Mouse (Mus musculus) neural tube, embryonic 14.5 days (tissue): ENCODE measurements around the gene Hyal2. TPM values are rescaled to one million over a fixed set of nuclear protein-coding genes. Genes with fewer than 3 reads are reported as not detected.

Source experiments
- ATAC-seq: fragments of 200-750 bp; cut with Nextera tagmentation; 2 replicates; pipeline ENCODE4 v1.8.0; 2017; ENCODE audit warnings: low read depth, mild to moderate bottlenecking, moderate TSS enrichment, moderate library complexity
- H3K27ac ChIP-seq: fragments of 300-500 bp; sonication (generic); 2 replicates; pipeline ENCODE4 v1.5.1; 2014; ENCODE audit warnings: low read depth, mild to moderate bottlenecking, control low read depth, low read length, moderate library complexity, mixed read lengths
- H3K27me3 ChIP-seq: fragments of 300-500 bp; sonication (generic); 2 replicates; pipeline ENCODE4 v1.6.1; 2014; ENCODE audit warnings: low read length; ENCODE audit not compliant: control insufficient read depth, insufficient read depth
- H3K36me3 ChIP-seq: fragments of 300-500 bp; sonication (generic); 2 replicates; pipeline ENCODE4 v1.6.1; 2014; ENCODE audit warnings: low read length, mixed read lengths; ENCODE audit not compliant: control insufficient read depth, insufficient read depth
- H3K4me1 ChIP-seq: fragments of 300-500 bp; sonication (generic); 2 replicates; pipeline ENCODE4 v1.6.1; 2014; ENCODE audit warnings: low read length; ENCODE audit not compliant: control insufficient read depth, insufficient read depth
- H3K4me2 ChIP-seq: fragments of 300-500 bp; sonication (generic); 2 replicates; pipeline ENCODE4 v1.6.1; 2014; ENCODE audit warnings: mild to moderate bottlenecking, low read depth, low read length, control low read depth
- H3K4me3 ChIP-seq: fragments of 300-500 bp; sonication (generic); 2 replicates; pipeline ENCODE4 v1.5.1; 2014; ENCODE audit warnings: low read depth, low read length, control low read depth, mixed read lengths
- H3K9ac ChIP-seq: fragments of 300-500 bp; sonication (generic); replicated peaks from 2 replicates; pipeline ENCODE4 v1.6.1; 2014; ENCODE audit warnings: low read depth, mild to moderate bottlenecking, control low read depth, low read length, mixed read lengths
- H3K9me3 ChIP-seq: fragments of 300-500 bp; sonication (generic); 2 replicates; pipeline ENCODE4 v1.6.1; 2016; ENCODE audit warnings: low read length; ENCODE audit not compliant: control insufficient read depth
- WGBS: fragments of 180-500 bp; shearing (Covaris S2); extraction: QIAGEN DNeasy Blood & Tissue Kit; methylation state at CpG from one replicate; pipeline ENCODE4 v1.1.7; 2014; 5-methylcytosine and 5-hydroxymethylcytosine counted together
- polyA plus RNA-seq: library from polyadenylated mRNA; unstranded; fragments of >200 nt; fragmentation: Nextera tagmentation; extraction: Ambion mirVana; gene quantifications from 2 replicates; pipeline ENCODE4 v1.2.1, GENCODE M21; 2014

The Hyal2 gene
- 60.3 and 70.0 TPM in 2 replicates for polyA plus RNA-seq

DNA sequence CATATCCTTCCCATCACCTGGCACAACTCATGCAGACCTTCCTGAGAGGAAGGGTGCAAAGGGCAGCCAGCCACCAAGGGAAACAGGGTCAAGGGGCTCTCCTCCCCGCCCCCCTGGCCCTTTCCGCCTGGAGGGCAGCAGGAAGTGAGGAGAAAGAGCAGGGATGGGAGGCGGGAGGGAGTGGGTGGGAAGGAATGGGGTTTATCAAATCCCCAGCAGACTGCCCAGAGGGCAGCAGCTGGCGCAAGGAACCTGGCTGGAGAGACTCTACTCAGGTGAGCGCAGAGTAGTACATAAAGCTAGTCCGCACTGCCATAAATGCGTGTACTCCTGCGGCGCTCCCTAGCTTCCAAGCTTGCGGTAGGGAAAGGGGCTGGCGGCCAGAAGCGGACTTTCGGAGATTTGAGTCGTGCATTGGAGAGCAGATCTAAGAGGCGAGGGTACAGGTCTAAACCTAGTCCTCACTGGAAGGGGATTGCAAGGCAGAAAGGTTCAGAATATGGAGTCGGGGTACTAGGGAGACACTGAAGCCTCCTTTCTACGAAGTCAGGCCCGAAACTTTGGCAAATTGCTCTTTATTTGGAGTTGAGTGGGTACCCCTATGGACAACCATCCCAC lies at the start of gene Hyal2:
Gene Hyal2 (plus strand): TSS at position 244 of the 618 bp plus-strand sequence.
- H3K4me1 ChIP-seq: peaks cover 45% of the 10 kb centered on the region
- H3K4me2 ChIP-seq: peak within 1 kb of the TSS; percentile 95
- 10% methylated on average over 18 of the region's 18 CpGs for WGBS
- H3K9ac ChIP-seq: peak within 1 kb of the TSS; percentile 86
- H3K27me3 ChIP-seq: no peaks in the 10 kb centered on the region
- H3K27ac ChIP-seq: peak within 1 kb of the TSS; percentile 85
- ATAC-seq: no peak
- H3K4me3 ChIP-seq: peak within 1 kb of the TSS; percentile 88
- no peaks in the 10 kb centered on the region for H3K9me3 ChIP-seq
- H3K36me3 ChIP-seq: peaks cover 27% of the 10 kb centered on the region

DNA sequence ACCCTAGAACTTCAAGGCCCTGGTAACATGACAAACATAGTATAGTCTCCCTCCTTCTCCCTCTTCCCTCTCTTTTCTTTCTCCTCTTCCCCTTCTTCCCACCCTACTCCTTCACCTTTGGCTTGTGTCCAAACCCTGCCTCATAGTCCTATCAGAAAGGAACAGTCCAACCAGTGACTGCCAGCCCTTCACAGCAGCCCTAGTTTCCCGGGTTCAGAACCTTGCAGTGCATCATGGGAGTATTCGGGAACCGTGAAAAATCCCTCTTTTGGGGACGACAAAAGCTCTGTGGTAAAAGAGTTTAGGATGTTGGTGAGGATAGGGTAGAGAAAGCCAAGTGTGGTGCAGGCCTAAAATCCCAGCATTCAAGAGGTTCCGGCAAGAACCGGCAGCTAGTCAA lies 47.4 kb upstream of the Hyal2 start:
- H3K9me3 ChIP-seq: no peaks in the 10 kb centered on the region
- H3K4me3 ChIP-seq: no peak overlapping the region
- peaks cover 7% of the 10 kb centered on the region for H3K4me1 ChIP-seq
- WGBS: 33% methylated on average over 6 of the region's 6 CpGs
- no peak for ATAC-seq
- no peak overlapping the region for H3K27ac ChIP-seq
- 0 out of 2 replicates have a peak, but pooled peaks cover 3% of the 10 kb centered on the region for H3K36me3 ChIP-seq
- peaks cover 7% of the 10 kb centered on the region for H3K27me3 ChIP-seq
- no peak overlapping the region for H3K9ac ChIP-seq
- H3K4me2 ChIP-seq: no peak overlapping the region

- Histone ChIP-seq H3K4me1 (peaks cover 7% of the 10 kb centered on the region), H3K4me3 (no peak overlapping the region), H3K36me3 (0 out of 2 replicates have a peak, but pooled peaks cover 3% of the 10 kb centered on the region), H3K27ac (no peak overlapping the region), H3K4me2 (no peak overlapping the region), H3K9ac (no peak overlapping the region), H3K9me3 (no peaks in the 10 kb centered on the region), H3K27me3 (peaks cover 15% of the 10 kb centered on the region)
- no peak for ATAC-seq
- 60% methylated on average over 5 of the region's 5 CpGs for WGBS
These were observed 46.6 kb upstream of the Hyal2 start for GRCm38 (mm10) chr9:107521190-107521589.

DNA sequence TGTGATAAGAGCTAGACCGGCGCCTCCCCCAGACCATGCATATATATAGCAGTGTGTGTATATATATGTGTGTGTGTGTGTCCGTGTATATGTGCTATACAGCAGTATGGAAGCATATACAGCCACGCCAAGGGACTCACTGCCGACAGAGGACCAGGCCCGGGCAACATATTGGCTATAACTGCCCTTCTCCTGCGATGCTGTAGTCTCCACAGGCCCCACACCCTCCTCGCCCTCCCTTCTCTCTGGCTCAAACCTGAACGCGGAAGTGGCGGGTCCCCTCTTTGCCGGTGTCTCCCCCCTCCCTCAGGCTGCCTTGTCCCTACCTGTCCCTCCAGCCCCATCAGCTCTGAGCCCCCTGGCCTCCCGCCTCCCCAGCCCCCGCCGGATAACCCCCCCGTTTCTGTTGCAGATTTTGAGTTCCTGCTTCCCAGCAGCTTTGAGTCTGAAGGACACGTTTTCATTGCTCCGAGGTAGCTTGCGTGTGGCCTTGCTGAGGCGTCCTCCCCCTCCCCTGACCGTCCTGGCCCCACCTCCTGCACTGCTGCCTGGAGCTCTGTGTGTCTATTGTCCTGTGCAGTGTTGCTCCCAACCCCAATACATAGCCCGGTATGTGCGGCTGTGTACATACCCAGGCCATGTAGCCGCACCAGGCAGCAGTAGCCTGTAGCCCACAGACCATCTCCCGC lies 45.9 kb upstream of the Hyal2 start:
- Histone ChIP-seq H3K9me3 (no peaks in the 10 kb centered on the region), H3K4me3 (no peak overlapping the region), H3K4me1 (peaks cover 7% of the 10 kb centered on the region), H3K4me2 (no peak overlapping the region), H3K36me3 (0 out of 2 replicates have a peak, but pooled peaks cover 3% of the 10 kb centered on the region), H3K27ac (no peak overlapping the region), H3K27me3 (peaks cover 15% of the 10 kb centered on the region), H3K9ac (0 out of 2 replicates have a peak overlapping the region, but pooled peaks have one; percentile 34)
- ATAC-seq: peak; percentile 31; the same call in 1 of the 2 replicates
- WGBS: 22% methylated on average over 23 of the region's 25 CpGs

GRCm38 (mm10) chr9:107522400-107522711 lies 45.4 kb upstream of the Hyal2 start:
- 28% methylated on average over 2 of the region's 2 CpGs for WGBS
- H3K9ac ChIP-seq: 0 out of 2 replicates have a peak overlapping the region, but pooled peaks have one; percentile 34
- peaks cover 3% of the 10 kb centered on the region; the same call in 1 of the 2 replicates for H3K36me3 ChIP-seq
- H3K27me3 ChIP-seq: peaks cover 15% of the 10 kb centered on the region
- H3K27ac ChIP-seq: no peak overlapping the region
- H3K4me1 ChIP-seq: peaks cover 7% of the 10 kb centered on the region
- no peak overlapping the region for H3K4me3 ChIP-seq
- ATAC-seq: 0 out of 2 replicates have a peak, but pooled peaks have one; percentile 3
- H3K4me2 ChIP-seq: no peak overlapping the region
- H3K9me3 ChIP-seq: no peaks in the 10 kb centered on the region

- peaks cover 15% of the 10 kb centered on the region for H3K27me3 ChIP-seq
- peak; percentile 56; the same call in 1 of the 2 replicates for ATAC-seq
- no peaks in the 10 kb centered on the region; the same call in 1 of the 2 replicates for H3K36me3 ChIP-seq
- 7% methylated on average over 44 of the region's 44 CpGs for WGBS
- H3K27ac ChIP-seq: no peak overlapping the region
- peak overlapping the region; percentile 12; the same call in 1 of the 2 replicates for H3K4me3 ChIP-seq
- H3K4me1 ChIP-seq: peaks cover 7% of the 10 kb centered on the region; the same call in 1 of the 2 replicates
- peak overlapping the region; percentile 40 for H3K4me2 ChIP-seq
- H3K9me3 ChIP-seq: no peaks in the 10 kb centered on the region
- no peak overlapping the region for H3K9ac ChIP-seq
These were observed 41.3 kb upstream of the Hyal2 start for GRCm38 (mm10) chr9:107526198-107527026.

DNA sequence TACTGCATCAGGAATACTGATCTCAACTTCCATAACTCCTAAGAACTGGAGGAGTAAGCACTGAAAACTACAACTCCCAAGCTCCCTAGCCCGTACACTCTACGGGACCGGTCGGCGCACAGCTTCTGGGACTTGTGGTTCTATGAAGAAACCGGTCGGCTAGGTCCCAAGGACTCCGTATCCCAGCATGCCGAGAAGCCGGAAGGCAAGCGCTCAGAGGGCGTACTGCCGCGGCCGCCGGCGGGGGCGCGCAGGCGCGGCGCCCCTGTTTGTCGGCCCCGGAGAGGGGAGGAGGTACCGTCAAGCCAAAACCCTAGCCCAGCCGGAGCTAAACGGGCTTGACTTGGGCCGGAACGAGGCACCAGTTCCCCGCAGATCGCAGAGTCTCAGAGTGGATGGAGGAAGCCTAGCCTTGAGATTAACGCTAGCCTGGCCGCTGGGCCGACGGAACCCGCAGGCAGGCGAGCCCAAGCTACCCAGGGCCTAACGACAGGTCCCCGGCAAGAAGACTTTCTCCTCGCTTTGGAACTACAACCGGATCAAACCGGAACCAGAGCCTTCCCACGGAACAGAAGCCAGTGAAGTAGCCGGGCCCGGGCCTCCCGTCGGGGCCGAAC lies 33.8 kb upstream of the Hyal2 start, which contains the start of gene Tmem115:
Gene Tmem115 (plus strand): TSS at position 155 of the 617 bp plus-strand sequence.
- peak within 1 kb of the TSS; percentile 68 for H3K27ac ChIP-seq
- ATAC-seq: peak; percentile 98
- H3K4me2 ChIP-seq: peak within 1 kb of the TSS; percentile 100
- peak within 1 kb of the TSS; percentile 84 for H3K4me3 ChIP-seq
- H3K4me1 ChIP-seq: peaks cover 25% of the 10 kb centered on the region
- H3K9me3 ChIP-seq: no peaks in the 10 kb centered on the region
- H3K36me3 ChIP-seq: peaks cover 12% of the 10 kb centered on the region
- peak within 1 kb of the TSS; percentile 85 for H3K9ac ChIP-seq
- whole genome bisulfite sequencing: under 1% methylated on average over 47 of the region's 48 CpGs
- H3K27me3 ChIP-seq: no peaks in the 10 kb centered on the region

GRCm38 (mm10) chr9:107534408-107535202 lies 33.1 kb upstream of the Hyal2 start:
- peak overlapping the region; percentile 100 for H3K4me2 ChIP-seq
- peak overlapping the region; percentile 68 for H3K27ac ChIP-seq
- ATAC-seq: peak; percentile 6; the same call in 1 of the 2 replicates
- peak overlapping the region; percentile 84 for H3K4me3 ChIP-seq
- H3K27me3 ChIP-seq: no peaks in the 10 kb centered on the region
- peaks cover 17% of the 10 kb centered on the region for H3K36me3 ChIP-seq
- H3K9ac ChIP-seq: peak overlapping the region; percentile 85
- no peaks in the 10 kb centered on the region for H3K9me3 ChIP-seq
- 1% methylated on average over 40 of the region's 40 CpGs for WGBS
- peaks cover 25% of the 10 kb centered on the region for H3K4me1 ChIP-seq
